Mouse (Mus musculus): ENCODE data around the gene St8sia2.

St8sia2 gene

DNA sequence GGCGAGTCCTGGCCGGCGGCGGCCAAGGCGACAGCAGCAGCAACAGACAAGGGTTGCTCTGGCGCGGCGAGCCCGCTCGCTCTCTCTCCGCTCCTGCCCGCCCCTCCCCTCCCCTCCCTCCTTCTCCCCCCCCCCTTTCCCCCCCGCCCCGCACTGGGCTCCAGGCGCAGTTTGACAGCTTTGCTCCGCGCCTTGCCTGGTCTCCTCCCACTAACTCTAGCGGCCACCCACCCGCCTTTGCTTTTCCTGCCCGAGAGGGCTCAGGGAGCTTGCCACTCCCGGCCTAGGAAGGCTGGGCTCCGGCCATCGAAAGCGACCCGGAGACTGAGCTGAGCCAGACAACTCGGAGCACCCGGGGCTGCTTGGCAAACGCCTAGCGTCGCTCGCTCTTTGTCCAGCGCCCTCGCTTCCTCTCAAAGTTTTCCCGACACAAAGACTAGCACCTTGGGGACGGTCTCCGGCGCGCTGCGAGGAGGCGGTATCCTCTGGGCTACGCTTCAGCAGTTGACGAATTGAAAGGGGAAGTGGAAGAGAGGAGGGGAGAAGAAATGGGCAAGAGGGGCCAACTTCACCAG is at the start of gene St8sia2:
Gene St8sia2, minus strand, starts transcription at position 90 of the 575 bp plus-strand sequence.
- no peak for DNase-seq (ENCODE audit: extremely low read depth, low read depth)

GRCm38 (mm10) chr7:74061076-74061475 is 47.6 kb upstream of the St8sia2 start:
- no peak for DNase-seq (ENCODE audit: extremely low read depth, low read depth)

- DNase-seq (ENCODE audit: extremely low read depth, low read depth): no peak
Measured at GRCm38 (mm10) chr7:74060306-74060946, 46.9 kb upstream of the St8sia2 start.

DNA sequence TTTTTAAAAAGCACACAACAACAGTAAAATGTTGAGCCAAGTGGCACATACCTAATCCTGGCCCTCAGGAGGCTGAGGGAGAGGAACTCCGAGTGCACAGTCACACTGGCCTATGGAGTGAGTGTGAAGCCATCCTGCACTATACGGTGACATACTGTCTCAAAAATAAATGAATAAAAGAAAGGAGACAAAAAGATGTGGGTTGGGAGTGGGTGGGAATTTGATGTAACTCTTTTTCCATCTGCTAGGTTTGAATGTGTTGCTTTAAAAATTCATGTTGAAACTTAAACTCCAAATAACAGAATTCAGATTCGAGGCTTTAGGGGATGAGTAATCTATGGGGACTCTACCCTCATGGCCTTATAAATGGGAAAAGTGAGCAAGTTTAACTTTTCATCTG is 46.2 kb upstream of the St8sia2 start:
- DNase-seq (ENCODE audit: extremely low read depth, low read depth): no peak

DNA sequence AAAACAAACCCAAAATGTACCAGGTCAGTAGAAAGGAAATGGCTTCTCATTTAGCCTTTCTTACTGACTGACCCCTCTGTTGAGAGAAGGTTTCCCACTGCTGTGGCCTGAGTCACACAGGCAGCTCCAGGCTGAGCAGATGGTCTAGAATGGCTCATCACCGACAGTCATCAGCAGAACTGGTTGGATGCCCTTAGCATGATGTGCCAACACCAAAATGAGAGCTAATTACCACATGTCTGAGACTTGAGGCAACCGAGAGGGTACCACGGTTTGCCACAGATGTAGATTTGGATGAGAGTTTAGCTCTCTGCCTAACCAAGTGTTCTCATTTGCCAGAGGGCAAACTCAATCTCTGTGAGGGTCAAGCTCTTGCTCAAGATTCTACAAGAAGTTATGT is 42.3 kb upstream of the St8sia2 start:
- DNase-seq (ENCODE audit: extremely low read depth, low read depth): no peak

- no peak for DNase-seq (ENCODE audit: extremely low read depth, low read depth)
Measured at GRCm38 (mm10) chr7:74047591-74047990, 34.1 kb upstream of the St8sia2 start.

DNA sequence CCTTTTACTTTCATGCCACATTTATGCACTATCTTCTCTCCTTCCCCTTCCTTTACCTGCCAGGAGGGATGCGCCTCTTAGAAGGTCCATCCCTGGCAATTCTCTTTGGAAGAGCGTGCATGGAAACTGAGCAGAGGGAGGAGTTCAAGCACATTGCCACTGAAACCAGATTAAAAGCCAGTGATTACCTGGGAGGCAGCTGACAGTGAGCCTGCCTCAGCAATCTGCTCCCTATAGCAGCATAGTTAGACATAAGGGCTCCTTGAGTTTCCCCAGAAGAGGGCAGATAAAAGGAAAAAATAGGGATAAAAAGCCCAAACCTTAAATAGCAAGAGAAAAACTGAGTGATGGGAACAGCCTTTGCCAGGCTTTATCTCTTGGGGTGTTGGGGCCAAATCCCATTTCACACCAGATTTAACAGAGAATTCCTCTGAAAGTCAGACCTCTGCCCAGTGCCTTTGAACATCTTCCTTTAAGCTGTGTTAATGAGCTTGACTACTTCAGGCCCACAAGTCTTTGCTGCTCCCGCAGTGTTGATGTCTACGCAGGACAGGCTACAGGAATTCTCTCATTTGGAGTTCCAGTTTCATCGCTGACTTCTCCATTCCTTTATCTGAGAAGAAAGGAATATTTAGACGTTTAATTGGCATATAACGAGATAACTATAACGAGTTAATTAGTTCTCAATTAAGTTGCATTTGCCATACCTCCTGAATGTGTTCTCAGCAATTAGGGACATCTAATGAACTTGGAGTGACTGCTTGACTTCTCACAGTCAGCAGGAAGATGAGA is 31.9 kb upstream of the St8sia2 start:
- no peak for DNase-seq (ENCODE audit: extremely low read depth, low read depth)

- DNase-seq (ENCODE audit: extremely low read depth, low read depth): no peak
Measured at GRCm38 (mm10) chr7:74043562-74044138, 30.2 kb upstream of the St8sia2 start.

- DNase-seq (ENCODE audit: extremely low read depth, low read depth): peak; percentile 0
Measured at GRCm38 (mm10) chr7:74025007-74025406, 11.5 kb upstream of the St8sia2 start.

- DNase-seq (ENCODE audit: extremely low read depth, low read depth): no peak
Measured at GRCm38 (mm10) chr7:74024171-74024570, 10.7 kb upstream of the St8sia2 start.

DNA sequence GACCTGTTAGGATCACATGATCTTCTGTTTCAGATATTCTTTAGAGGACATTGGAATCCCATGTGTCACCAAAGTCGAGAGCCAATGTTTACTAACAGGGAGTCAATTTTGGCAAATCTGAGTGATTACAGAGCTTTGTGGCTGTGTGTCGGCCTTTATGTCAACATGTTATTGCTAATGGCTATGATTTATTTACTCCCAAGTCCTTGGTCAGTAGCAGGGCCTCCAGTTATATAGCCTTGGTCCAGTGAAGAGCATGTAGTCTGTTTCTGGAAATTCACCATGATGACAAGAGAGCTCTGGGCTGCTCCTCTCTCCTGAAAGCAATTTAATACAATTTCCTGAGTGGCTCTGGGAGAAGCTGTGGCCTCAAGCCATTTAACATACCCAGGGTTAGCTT is 9.1 kb upstream of the St8sia2 start:
- no peak for DNase-seq (ENCODE audit: extremely low read depth, low read depth)

DNA sequence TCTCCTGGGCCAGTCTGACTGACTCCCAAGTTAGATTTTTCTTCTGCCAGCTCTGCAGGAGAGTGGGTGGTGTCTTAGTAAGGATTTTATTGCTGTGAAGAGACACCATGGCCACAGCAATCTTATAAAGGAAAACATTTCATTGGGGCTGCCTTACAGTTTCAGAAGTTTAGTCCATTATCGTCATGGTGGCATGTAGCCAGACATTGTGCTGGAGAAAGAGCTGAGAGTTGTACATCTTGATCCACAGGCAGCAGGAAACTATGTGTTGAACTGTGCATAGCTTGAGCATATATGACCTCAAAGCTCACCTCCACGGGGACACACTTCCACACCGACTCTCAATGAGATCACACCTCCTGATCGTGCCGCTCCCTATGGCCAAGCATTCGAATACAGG is 8.3 kb upstream of the St8sia2 start:
- DNase-seq (ENCODE audit: extremely low read depth, low read depth): no peak

DNA sequence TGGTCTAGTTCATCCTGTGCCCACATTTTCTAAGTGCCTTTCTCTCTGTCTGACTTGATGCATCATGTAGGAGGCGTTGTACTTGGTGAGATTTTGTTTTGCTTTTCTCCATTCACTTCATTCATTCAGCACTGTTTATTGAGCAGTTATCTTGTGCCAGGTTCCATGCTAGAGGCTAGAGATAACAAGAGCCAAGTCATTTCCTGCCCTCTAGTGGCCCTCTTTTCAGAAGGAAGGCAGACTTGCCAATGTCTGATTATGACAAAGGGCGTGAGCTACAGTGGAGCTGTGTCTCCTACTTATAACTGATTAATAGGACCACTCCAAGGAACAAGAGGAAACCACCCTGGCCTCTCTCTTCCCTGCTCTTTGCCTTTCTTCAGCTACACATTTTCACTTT is 3.1 kb upstream of the St8sia2 start:
- DNase-seq (ENCODE audit: extremely low read depth, low read depth): no peak

GRCm38 (mm10) chr7:74012858-74013600 is 461 bp downstream of the St8sia2 start:
- DNase-seq (ENCODE audit: extremely low read depth, low read depth): no peak

DNA sequence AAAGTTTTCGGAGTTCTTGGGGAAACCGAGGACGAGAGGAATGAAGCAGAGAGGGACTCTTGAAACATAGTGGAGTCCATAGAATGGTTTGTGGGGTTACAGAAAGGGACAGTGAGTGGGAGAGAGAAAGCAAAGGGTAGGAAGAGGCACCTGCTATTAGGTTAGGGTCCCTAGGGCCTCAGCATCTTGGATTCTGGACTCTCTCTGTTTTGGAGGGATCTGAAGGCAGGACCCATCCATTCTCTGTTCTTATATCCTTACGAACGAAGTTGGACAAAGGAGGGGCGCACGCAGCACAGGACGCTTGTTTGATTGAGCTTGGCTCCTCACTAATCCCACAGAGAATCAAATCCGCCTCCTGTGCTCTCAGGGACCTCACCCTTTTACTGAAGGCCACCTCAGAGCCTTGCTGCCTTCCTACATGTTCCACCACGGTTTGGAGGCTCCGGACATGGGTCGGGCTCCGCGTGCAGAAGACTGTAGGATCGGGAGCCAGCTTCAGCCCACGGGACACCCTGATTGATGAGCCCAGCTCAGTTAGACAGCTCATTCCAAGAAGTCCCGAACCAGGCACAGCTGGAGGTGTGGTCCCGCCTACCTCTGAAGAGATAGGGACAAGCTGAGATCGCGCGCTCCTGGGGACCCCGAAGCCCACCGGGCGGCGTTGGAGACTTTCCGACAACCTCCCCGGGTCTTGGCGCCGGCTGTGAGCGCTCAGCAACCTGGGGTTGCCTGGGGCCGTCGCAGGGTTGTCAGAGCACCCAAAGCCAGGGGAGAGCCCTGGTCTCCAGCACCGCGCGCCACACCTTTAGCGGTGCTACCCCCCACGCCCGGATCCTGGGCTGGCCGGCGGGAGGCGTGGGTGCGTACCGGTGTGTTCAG is 1.3 kb downstream of the St8sia2 start:
- DNase-seq (ENCODE audit: extremely low read depth, low read depth): no peak

GRCm38 (mm10) chr7:74008946-74009542 is 4.4 kb downstream of the St8sia2 start:
- no peak for DNase-seq (ENCODE audit: extremely low read depth, low read depth)

GRCm38 (mm10) chr7:74006775-74007371 is 6.6 kb downstream of the St8sia2 start:
- DNase-seq (ENCODE audit: extremely low read depth, low read depth): no peak

DNA sequence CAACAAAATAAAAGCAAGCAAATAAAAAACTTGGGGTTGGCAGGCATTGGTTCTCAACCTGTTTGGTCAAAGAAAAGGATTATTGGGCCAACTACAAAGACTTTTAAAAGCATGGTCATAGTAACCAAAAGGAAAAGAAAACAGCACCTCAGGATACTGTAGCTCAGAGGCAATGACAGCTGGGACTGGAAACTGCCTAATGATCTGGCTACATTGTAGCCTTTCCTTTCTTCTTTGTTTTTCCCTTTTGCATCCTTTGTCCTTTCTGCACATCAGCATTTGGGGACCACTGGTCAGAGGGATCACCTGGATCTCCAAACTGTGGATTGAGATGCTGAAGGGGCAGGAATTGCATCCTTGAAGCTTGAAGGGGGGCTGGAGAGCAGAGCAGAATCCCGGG is 7.1 kb downstream of the St8sia2 start:
- DNase-seq (ENCODE audit: extremely low read depth, low read depth): no peak

DNA sequence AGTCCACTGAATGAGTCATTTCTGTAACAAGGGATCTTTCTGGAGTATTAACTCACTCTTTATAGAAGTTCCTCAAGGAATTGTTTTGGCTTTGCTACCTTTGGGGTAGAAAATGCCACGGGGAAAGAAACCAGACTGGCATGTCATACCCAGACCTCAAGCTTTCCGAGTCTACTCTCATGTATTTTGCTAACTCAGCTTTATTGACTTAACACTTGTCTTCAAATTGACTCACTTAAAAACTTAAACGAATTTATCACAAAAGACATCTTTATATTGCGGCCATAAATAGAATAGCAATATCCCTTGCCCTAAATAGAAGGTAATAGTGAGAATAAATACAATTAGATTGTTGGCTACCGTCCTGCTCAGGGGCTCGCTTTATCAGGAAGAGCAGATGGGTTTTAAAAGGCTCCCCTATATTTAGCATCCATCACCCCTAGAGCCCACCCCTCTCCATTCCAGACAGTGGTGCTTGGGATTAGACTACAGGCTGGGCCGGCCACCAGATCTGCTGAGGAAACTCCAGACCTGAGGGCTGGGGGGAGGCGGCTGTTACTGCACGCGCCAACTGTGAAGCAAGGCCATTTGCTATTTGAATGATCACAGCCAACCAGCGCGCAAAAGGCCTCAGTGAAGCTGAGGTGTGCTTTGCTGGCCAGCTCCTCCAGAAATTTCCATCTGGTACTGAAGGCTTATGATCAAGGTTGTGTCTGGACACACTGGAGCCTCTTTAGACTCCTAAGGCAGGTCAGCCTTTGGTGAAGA is 12.6 kb downstream of the St8sia2 start:
- no peak for DNase-seq (ENCODE audit: extremely low read depth, low read depth)
